Mouse (Mus musculus): Measurements from ENCODE around the gene Gpr63. TPM values are rescaled to one million over a fixed set of nuclear protein-coding genes. Genes with fewer than 3 reads are reported as not detected.

Gpr63 gene
- total RNA-seq, 2 experiments from 2014 or later: 3.2 to 4.2 TPM

Other genes starting within 250 kb of the Gpr63 start
- gene Klhl32, start 115.3 kb upstream of the Gpr63 start, total RNA-seq (2021): 1 to 10 TPM; 1.6 to 2.0 TPM
- 10 to 100 TPM; 69.2 to 70.1 TPM for gene Ndufaf4, start 68.3 kb upstream of the Gpr63 start, total RNA-seq (2021)

Measured in heart, postnatal 4 days (tissue).